Mouse (Mus musculus) midbrain, postnatal 0 days (tissue): ENCODE data around the gene Lmod1. TPM values are rescaled to one million over a fixed set of nuclear protein-coding genes. Genes with fewer than 3 reads are reported as not detected.

Source experiments
- ATAC-seq: fragments of 200-750 bp; cut with Nextera tagmentation; 2 replicates; pipeline ENCODE4 v1.8.0; 2017; ENCODE audit warnings: moderate number of reproducible peaks, mild to moderate bottlenecking, moderate TSS enrichment, moderate library complexity; ENCODE audit not compliant: low FRiP score
- DNase-seq: peaks from one replicate; pipeline ENCODE4 v3.0.0-alpha.2; 2015; ENCODE audit warnings: low spot score
- H3K27ac ChIP-seq: fragments of 300-500 bp; sonication (generic); 2 replicates; pipeline ENCODE4 v1.5.1; 2014; ENCODE audit warnings: low read depth, mild to moderate bottlenecking, low read length, mixed read lengths
- H3K27me3 ChIP-seq: fragments of 300-500 bp; sonication (generic); 2 replicates; pipeline ENCODE4 v1.6.1; 2014; ENCODE audit warnings: low read length, control low read depth, mixed read lengths; ENCODE audit not compliant: insufficient read depth
- H3K36me3 ChIP-seq: fragments of 300-500 bp; sonication (generic); 2 replicates; pipeline ENCODE4 v1.6.1; 2014; ENCODE audit warnings: low read length, control low read depth, mixed read lengths; ENCODE audit not compliant: insufficient read depth
- H3K4me1 ChIP-seq: fragments of 300-500 bp; sonication (generic); 2 replicates; pipeline ENCODE4 v1.6.1; 2014; ENCODE audit warnings: mild to moderate bottlenecking, control low read depth, antibody characterized with exemption, low read length, mixed read lengths; ENCODE audit not compliant: insufficient read depth
- H3K4me2 ChIP-seq: fragments of 300-500 bp; sonication (generic); 2 replicates; pipeline ENCODE4 v1.6.1; 2014; ENCODE audit warnings: low read depth, mild to moderate bottlenecking, low read length, mixed read lengths; ENCODE audit not compliant: poor library complexity, severe bottlenecking
- H3K4me3 ChIP-seq: fragments of 300-500 bp; sonication (generic); 2 replicates; pipeline ENCODE4 v1.5.1; 2014; ENCODE audit warnings: low read depth, mild to moderate bottlenecking, low read length, moderate library complexity
- H3K9ac ChIP-seq: fragments of 300-500 bp; sonication (generic); replicated peaks from 2 replicates; pipeline ENCODE4 v1.6.1; 2014; ENCODE audit warnings: mild to moderate bottlenecking, low read length, moderate library complexity, mixed read lengths; ENCODE audit not compliant: poor library complexity, severe bottlenecking
- H3K9me3 ChIP-seq: fragments of 300-500 bp; sonication (generic); 2 replicates; pipeline ENCODE4 v1.6.1; 2016; ENCODE audit warnings: low read length, control low read depth
- CTCF ChIP-seq: IDR thresholded peaks from 2 replicates; pipeline ENCODE4 v1.5.1; 2016; ENCODE audit warnings: antibody characterized with exemption, mild to moderate bottlenecking
- WGBS: fragments of 180-500 bp; shearing (Covaris S2); extraction: QIAGEN DNeasy Blood & Tissue Kit; methylation state at CpG from one replicate; pipeline ENCODE4 v1.1.7; 2014; 5-methylcytosine and 5-hydroxymethylcytosine counted together
- polyA plus RNA-seq: library from polyadenylated mRNA; unstranded; fragments of >200 nt; fragmentation: Nextera tagmentation; extraction: Ambion mirVana; gene quantifications from 2 replicates; pipeline ENCODE4 v1.2.1, GENCODE M21; 2015
- total RNA-seq: library from RNA; depleted of rRNA; stranded (reverse); fragments of >200 nt; gene quantifications from 2 replicates; pipeline ENCODE4 v1.2.3, GENCODE M21; 2014; rRNA removed

The Lmod1 gene
- total RNA-seq (0.16 TPM in 1 of 2 replicates, not detected in the other), polyA plus RNA-seq (0.26 and 0.35 TPM in 2 replicates)

GRCm38 (mm10) chr1:135324571-135324970 lies at the start of gene Lmod1:
Gene Lmod1 (plus strand): TSS chr1:135324807.
- Histone ChIP-seq H3K9me3 (no peaks in the 10 kb centered on the region), H3K4me2 (no peak within 1 kb of the TSS), H3K4me1 (no peaks in the 10 kb centered on the region), H3K36me3 (no peaks in the 10 kb centered on the region), H3K4me3 (no peak within 1 kb of the TSS), H3K27ac (no peak within 1 kb of the TSS), H3K27me3 (no peaks in the 10 kb centered on the region), H3K9ac (no peak within 1 kb of the TSS)
- TF ChIP-seq CTCF: no peak
- 17% methylated on average over 8 of the region's 8 CpGs for WGBS
- DNase-seq (no peak), ATAC-seq (no peak)

GRCm38 (mm10) chr1:135280646-135281045 lies 44.0 kb upstream of the Lmod1 start:
- TF ChIP-seq CTCF: no peak
- no peaks in the 10 kb centered on the region for H3K9me3 ChIP-seq
- no peak overlapping the region for H3K4me3 ChIP-seq
- H3K27me3 ChIP-seq: no peaks in the 10 kb centered on the region
- WGBS: 57% methylated on average over 9 of the region's 9 CpGs
- ATAC-seq: no peak
- no peak overlapping the region for H3K4me2 ChIP-seq
- H3K9ac ChIP-seq: no peak overlapping the region
- peak; percentile 85 for DNase-seq
- H3K4me1 ChIP-seq: no peaks in the 10 kb centered on the region
- no peak overlapping the region for H3K27ac ChIP-seq
- peaks cover 18% of the 10 kb centered on the region for H3K36me3 ChIP-seq

DNA sequence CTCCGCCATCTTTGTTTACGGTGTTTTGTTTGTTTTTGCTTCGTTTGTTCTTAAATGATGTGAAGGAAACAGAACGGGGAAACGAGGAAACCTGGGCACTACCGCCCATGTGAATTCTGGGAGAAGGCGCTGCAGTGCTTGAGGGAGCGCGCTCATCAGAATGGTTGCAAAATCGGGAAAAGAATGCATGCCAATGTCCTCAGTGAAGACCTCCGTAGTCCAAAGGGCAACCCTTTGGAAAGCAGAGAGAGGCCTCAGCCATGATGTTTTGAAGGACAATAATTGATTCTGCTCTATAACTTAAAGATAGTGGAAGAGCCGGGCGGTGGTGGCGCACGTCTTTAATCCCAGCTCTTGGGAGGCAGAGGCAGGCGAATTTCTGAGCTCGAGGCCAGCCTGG lies 42.8 kb upstream of the Lmod1 start:
- H3K9ac ChIP-seq: no peak overlapping the region
- ATAC-seq (no peak), DNase-seq (no peak)
- no peak overlapping the region for H3K4me3 ChIP-seq
- no peak overlapping the region for H3K27ac ChIP-seq
- H3K9me3 ChIP-seq: no peaks in the 10 kb centered on the region
- WGBS: 96% methylated on average over 17 of the region's 17 CpGs
- H3K27me3 ChIP-seq: no peaks in the 10 kb centered on the region
- no peak overlapping the region for H3K4me2 ChIP-seq
- peaks cover 16% of the 10 kb centered on the region for H3K36me3 ChIP-seq
- no peaks in the 10 kb centered on the region for H3K4me1 ChIP-seq
- no peak for TF ChIP-seq CTCF

DNA sequence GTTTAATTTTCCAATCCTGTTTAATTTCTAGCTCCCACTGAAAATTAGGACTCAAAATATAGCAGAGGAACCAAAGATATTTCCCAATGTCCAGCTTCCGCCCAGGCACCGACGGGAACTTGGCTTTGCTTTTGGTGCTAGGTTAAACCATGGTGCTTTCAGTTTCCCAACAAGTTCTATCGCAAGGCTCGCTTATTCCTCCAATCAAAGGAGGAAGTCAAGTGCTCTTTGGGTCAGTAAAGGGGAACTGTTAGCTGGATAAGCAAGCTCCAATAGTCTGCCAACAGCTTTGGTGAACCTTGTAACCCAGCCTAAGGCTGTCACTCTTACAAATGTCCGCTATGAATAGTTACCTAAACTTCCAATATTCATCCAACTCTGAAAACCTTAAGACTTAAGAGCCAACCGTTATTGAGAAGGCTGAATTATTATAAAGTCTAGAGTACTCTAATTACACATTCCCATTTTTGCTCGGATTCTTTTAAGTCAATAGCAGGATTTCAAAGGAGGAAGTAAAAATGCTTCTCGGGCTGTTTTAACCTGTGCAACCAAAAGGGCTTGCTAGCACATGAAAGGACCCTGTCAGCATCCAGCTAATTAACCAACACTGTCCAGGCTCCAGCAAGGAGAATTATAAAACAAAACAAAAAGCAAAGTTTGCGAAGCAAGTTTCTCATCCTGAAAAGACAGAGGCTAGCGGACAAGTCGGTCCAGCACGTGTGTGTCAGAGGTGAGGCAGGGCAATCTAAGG lies 41.9 kb upstream of the Lmod1 start:
- TF ChIP-seq CTCF: no peak
- Histone ChIP-seq H3K4me2 (peak overlapping the region; percentile 88), H3K9ac (peak overlapping the region; percentile 95), H3K27ac (peak overlapping the region; percentile 89; the same call in 1 of the 2 replicates), H3K4me3 (peak overlapping the region; percentile 85), H3K4me1 (no peaks in the 10 kb centered on the region), H3K9me3 (no peaks in the 10 kb centered on the region), H3K36me3 (peaks cover 9% of the 10 kb centered on the region), H3K27me3 (no peaks in the 10 kb centered on the region)
- DNase-seq: no peak
- no peak for ATAC-seq
- WGBS: 39% methylated on average over 13 of the region's 13 CpGs

GRCm38 (mm10) chr1:135283287-135283825 lies 41.3 kb upstream of the Lmod1 start:
- Histone ChIP-seq H3K27ac (peak overlapping the region; percentile 89), H3K9me3 (no peaks in the 10 kb centered on the region), H3K36me3 (peaks cover 2% of the 10 kb centered on the region), H3K4me3 (peak overlapping the region; percentile 85), H3K27me3 (no peaks in the 10 kb centered on the region), H3K9ac (peak overlapping the region; percentile 95), H3K4me2 (peak overlapping the region; percentile 88), H3K4me1 (no peaks in the 10 kb centered on the region)
- TF ChIP-seq CTCF: no peak
- WGBS: under 1% methylated on average over 34 of the region's 48 CpGs
- ATAC-seq (peak; percentile 60), DNase-seq (no peak)

DNA sequence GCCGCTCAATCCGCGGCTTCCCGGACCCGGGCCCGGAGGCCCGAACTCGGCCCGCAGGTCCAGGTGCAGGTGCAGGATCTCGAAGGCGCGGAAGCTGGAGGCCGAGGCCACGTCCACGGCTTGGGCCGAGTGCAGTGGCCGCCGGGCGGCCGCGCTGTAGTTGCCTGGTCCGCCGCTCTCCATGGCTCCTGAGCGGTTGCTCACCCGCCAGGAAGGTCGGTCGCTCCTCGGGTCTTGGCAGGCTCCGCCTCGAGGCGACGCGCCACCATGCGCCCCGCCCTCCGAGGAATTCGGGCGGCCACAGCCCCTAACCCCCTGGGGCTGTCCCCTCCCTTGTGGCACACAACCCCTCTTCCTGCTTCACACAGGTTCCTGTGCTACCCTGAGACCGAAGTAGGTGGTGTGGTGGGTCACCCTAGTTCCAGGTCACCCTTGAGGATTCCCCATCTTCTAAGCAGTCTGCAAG lies 40.7 kb upstream of the Lmod1 start, which contains the start of gene Rnpep:
Rnpep (minus strand) TSS at position 259 of the 466 bp plus-strand sequence.
- no peak for TF ChIP-seq CTCF
- peak; percentile 85 for ATAC-seq
- DNase-seq: peak; percentile 78
- H3K4me3 ChIP-seq: peak within 1 kb of the TSS; percentile 85
- no peaks in the 10 kb centered on the region for H3K27me3 ChIP-seq
- H3K27ac ChIP-seq: peak within 1 kb of the TSS; percentile 89
- peak within 1 kb of the TSS; percentile 88 for H3K4me2 ChIP-seq
- H3K4me1 ChIP-seq: no peaks in the 10 kb centered on the region
- peak within 1 kb of the TSS; percentile 95 for H3K9ac ChIP-seq
- WGBS: under 1% methylated on average over 39 of the region's 39 CpGs
- no peaks in the 10 kb centered on the region; the same call in 1 of the 2 replicates for H3K36me3 ChIP-seq
- H3K9me3 ChIP-seq: no peaks in the 10 kb centered on the region
